Mouse (Mus musculus) liver, adult 2 months (tissue): Measurements from ENCODE around the gene Cdt1. TPM values are rescaled to one million over a fixed set of nuclear protein-coding genes. Genes with fewer than 3 reads are reported as not detected.

Source experiments
- DNase-seq: peaks from one replicate; pipeline ENCODE4 v3.0.0-alpha.2; 2011; ENCODE audit warnings: low read depth, low spot score; ENCODE audit errors: extremely low read depth
- H3K27ac ChIP-seq: fragments of 200-500 bp; replicated peaks from 2 replicates; pipeline ENCODE4 v1.5.1; 2012; ENCODE audit warnings: low read depth, mild to moderate bottlenecking, control low read depth, inconsistent platforms, low read length; ENCODE audit not compliant: insufficient read depth
- H3K27me3 ChIP-seq: fragments of 200-500 bp; 2 replicates; pipeline ENCODE4 v1.6.1; 2012; ENCODE audit warnings: mild to moderate bottlenecking, moderate library complexity, low read length, inconsistent platforms; ENCODE audit not compliant: control insufficient read depth, insufficient read depth
- H3K36me3 ChIP-seq: fragments of 200-500 bp; 2 replicates; pipeline ENCODE4 v1.6.1; 2012; ENCODE audit warnings: low read length, inconsistent platforms; ENCODE audit not compliant: control insufficient read depth, insufficient read depth
- H3K4me1 ChIP-seq: fragments of 200-500 bp; 2 replicates; pipeline ENCODE4 v1.6.1; 2011; ENCODE audit warnings: low read length; ENCODE audit not compliant: control insufficient read depth, insufficient read depth
- H3K4me3 ChIP-seq: fragments of 200-500 bp; 2 replicates; pipeline ENCODE4 v1.5.1; 2011; ENCODE audit warnings: low read depth, mild to moderate bottlenecking, control low read depth, low read length, moderate library complexity; ENCODE audit not compliant: insufficient read depth
- H3K79me2 ChIP-seq: fragments of 200-500 bp; 2 replicates; pipeline ENCODE4 v1.6.1; 2012; ENCODE audit warnings: inconsistent platforms, mild to moderate bottlenecking, low read length, moderate library complexity; ENCODE audit not compliant: control insufficient read depth, insufficient read depth
- H3K9ac ChIP-seq: fragments of 200-500 bp; 2 replicates; pipeline ENCODE4 v1.6.1; 2012; ENCODE audit warnings: low read depth, mild to moderate bottlenecking, control low read depth, inconsistent platforms, low read length
- CTCF ChIP-seq: fragments of 200-500 bp; IDR thresholded peaks from 2 replicates; pipeline ENCODE4 v1.5.1; 2011; ENCODE audit warnings: low read depth, low read length, control low read depth
- POLR2A ChIP-seq: fragments of 200-500 bp; IDR thresholded peaks from 2 replicates; pipeline ENCODE4 v1.6.1; 2011; ENCODE audit warnings: low read length, control low read depth; ENCODE audit not compliant: insufficient read depth; ENCODE audit errors: extremely low read depth
- WGBS: fragments of 180-500 bp; shearing (Covaris S2); methylation state at CpG from one replicate; pipeline ENCODE4 v1.1.7; 2018; 5-methylcytosine and 5-hydroxymethylcytosine counted together
- polyA plus RNA-seq: library from polyadenylated mRNA; depleted of rRNA; stranded (reverse); fragments of >200 nt; gene quantifications from 2 replicates; pipeline ENCODE4 v1.2.3, GENCODE M21; 2012
- total RNA-seq: library from RNA; depleted of rRNA; stranded (reverse); fragments of >200 nt; gene quantifications from 2 replicates; pipeline ENCODE4 v1.2.3, GENCODE M21; 2014

Gene Cdt1
- total and polyA plus RNA-seq, 2 experiments: 1.0 to 2.9 TPM

DNA sequence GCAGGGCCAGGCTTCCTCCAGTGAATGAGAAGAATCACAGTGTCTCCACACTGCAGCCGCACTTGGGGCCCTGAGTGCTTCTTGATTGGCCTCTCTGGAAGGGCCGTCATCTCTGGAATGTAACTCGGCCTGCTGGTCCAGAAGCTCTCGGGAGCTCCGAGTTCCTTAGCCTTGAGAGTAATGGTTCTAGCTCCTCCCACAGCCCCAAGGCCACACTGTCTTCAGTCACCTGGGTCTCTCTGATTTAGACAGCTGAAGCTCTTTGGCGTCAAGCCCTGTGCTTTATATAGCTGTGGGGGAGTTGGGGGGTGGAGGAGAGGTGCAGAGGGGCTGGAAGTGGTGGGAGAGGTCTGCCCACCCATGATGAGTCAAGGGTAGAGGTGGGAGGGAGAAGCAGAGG, 30.8 kb upstream of the Cdt1 start:
- no peak overlapping the region for H3K27ac ChIP-seq
- H3K79me2 ChIP-seq: no peaks in the 10 kb centered on the region; the same call in 1 of the 2 replicates
- TF ChIP-seq POLR2A (no peak), CTCF (no peak)
- WGBS: 62% methylated on average over 6 of the region's 6 CpGs
- no peak overlapping the region for H3K4me3 ChIP-seq
- no peak for DNase-seq
- no peak overlapping the region for H3K9ac ChIP-seq
- H3K4me1 ChIP-seq: peaks cover under 1% of the 10 kb centered on the region; the same call in 1 of the 2 replicates
- H3K27me3 ChIP-seq: no peaks in the 10 kb centered on the region
- H3K36me3 ChIP-seq: no peaks in the 10 kb centered on the region

DNA sequence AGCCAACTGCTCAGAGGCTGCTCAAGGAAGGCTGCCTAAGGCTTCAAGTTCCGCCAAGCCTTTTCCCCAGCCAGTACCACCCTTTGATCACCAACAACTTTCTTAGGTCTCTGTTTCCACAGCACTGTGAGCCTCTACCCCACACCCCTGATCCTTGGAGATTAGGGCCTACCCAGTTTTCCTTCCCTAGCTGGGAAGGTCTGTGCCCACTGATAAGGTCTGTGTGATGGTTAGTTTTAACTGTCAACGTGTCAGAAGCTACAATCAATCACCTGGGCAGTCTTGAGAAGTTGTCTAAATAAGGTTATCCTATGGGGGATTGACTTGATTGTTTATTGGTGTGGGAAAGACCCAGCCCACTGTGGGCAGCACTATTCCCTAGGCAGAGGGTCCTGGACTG, 30.0 kb upstream of the Cdt1 start:
- H3K36me3 ChIP-seq: no peaks in the 10 kb centered on the region
- peaks cover 4% of the 10 kb centered on the region; the same call in 1 of the 2 replicates for H3K79me2 ChIP-seq
- no peak overlapping the region for H3K9ac ChIP-seq
- H3K4me3 ChIP-seq: no peak overlapping the region
- no peak overlapping the region for H3K27ac ChIP-seq
- no peaks in the 10 kb centered on the region for H3K27me3 ChIP-seq
- no peak for TF ChIP-seq CTCF
- no peak for TF ChIP-seq POLR2A
- DNase-seq: no peak
- no peaks in the 10 kb centered on the region for H3K4me1 ChIP-seq
- WGBS: 74% methylated on average over 2 of the region's 2 CpGs

DNA sequence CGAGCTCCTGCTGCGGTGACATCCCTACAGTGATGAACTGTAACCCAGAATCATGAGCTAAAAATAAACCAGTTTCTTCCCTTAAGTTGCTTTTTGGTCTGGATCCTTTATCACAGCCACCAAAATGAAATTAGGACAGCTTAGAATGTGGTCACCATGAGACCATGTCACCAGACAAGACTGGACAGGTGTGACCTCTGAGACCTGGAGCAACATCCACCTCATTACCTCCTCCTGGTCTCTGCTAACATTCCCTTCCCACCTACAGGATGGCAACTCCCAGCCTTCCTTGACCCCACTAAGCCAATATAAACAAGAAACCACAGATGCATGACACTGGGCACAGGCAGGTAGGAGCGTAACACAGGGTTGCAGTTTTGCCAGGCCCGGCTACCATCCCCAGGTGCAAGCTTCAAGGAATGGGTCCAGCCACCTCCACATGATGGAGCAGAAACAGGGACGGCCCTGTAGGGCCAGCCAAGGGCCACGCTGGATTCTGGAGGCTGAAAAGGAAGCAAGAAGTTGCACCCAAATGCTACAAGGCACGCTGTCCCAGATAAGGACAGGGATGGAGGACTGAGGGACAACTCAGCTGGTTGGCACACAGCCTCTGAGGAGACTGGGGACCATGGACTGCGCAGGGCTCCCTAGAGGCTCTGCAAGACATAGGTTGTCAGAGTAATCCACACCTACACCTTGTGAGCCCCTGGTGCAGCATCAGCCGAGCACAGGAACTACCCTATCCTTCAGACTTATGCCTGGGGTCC, 29.3 kb upstream of the Cdt1 start:
- H3K36me3 ChIP-seq: no peaks in the 10 kb centered on the region
- DNase-seq: no peak
- H3K27ac ChIP-seq: no peak overlapping the region
- no peak overlapping the region for H3K9ac ChIP-seq
- H3K27me3 ChIP-seq: no peaks in the 10 kb centered on the region
- no peaks in the 10 kb centered on the region for H3K4me1 ChIP-seq
- H3K4me3 ChIP-seq: no peak overlapping the region
- peaks cover 6% of the 10 kb centered on the region; the same call in 1 of the 2 replicates for H3K79me2 ChIP-seq
- WGBS: 84% methylated on average over 9 of the region's 9 CpGs
- TF ChIP-seq CTCF (no peak), POLR2A (no peak)

GRCm38 (mm10) chr8:122544138-122544537, 23.7 kb upstream of the Cdt1 start:
- Histone ChIP-seq H3K27ac (no peak overlapping the region), H3K9ac (no peak overlapping the region), H3K27me3 (no peaks in the 10 kb centered on the region), H3K79me2 (peaks cover 7% of the 10 kb centered on the region; the same call in 1 of the 2 replicates), H3K4me3 (no peak overlapping the region), H3K4me1 (no peaks in the 10 kb centered on the region), H3K36me3 (no peaks in the 10 kb centered on the region)
- no peak for DNase-seq
- 94% methylated on average over 8 of the region's 8 CpGs for WGBS
- TF ChIP-seq CTCF (no peak), POLR2A (no peak)

DNA sequence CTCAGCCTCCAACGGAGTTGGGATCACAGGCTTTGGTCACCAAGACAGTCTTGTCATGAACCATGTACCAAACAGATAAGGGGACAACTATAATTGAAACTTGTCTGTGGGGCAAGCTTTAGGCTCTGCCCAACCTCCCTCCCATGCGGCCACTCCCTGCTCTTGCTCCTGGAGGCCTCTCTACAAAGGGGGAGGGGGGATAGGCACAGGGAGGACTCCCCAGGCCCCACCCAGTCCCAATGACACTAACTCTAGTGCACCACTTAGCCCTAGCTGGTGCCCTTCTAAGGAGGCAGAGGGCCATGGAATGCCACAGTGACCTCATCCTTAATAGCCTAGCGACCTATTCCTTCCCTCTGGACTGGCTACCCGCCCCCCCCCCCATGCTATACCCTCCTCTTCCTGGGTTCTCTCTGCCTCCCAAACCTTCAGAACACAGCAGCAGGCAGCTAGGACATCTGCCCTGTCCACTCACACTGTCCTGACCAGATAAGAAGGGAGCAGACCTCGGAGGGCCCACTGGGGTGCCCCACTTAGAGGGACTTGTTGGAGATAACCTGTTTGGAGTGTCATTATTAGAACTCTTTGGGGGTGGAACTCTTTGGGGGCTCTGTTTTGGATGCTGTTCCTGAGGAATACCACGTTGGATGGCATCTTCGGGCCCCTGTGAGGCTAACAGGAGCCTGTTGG, 21.6 kb upstream of the Cdt1 start:
- H3K36me3 ChIP-seq: no peaks in the 10 kb centered on the region
- H3K27ac ChIP-seq: no peak overlapping the region
- TF ChIP-seq POLR2A: no peak
- no peak for TF ChIP-seq CTCF
- H3K4me1 ChIP-seq: no peaks in the 10 kb centered on the region
- H3K4me3 ChIP-seq: no peak overlapping the region
- no peak overlapping the region for H3K9ac ChIP-seq
- H3K27me3 ChIP-seq: no peaks in the 10 kb centered on the region
- DNase-seq: no peak
- WGBS: 81% methylated on average over 7 of the region's 7 CpGs
- peaks cover 7% of the 10 kb centered on the region; the same call in 1 of the 2 replicates for H3K79me2 ChIP-seq
